Mouse (Mus musculus) stomach, embryonic 14.5 days (tissue): ENCODE results near the gene Resp18. TPM values are rescaled to one million over a fixed set of nuclear protein-coding genes. Genes with fewer than 3 reads are reported as not detected.

Source experiments
- ATAC-seq: fragments of 200-750 bp; cut with Nextera tagmentation; 2 replicates; pipeline ENCODE4 v1.8.0; 2017; ENCODE audit warnings: low read depth, moderate TSS enrichment; ENCODE audit not compliant: insufficient number of reproducible peaks, insufficient read depth, low FRiP score
- H3K27ac ChIP-seq: fragments of 300-500 bp; sonication (generic); 2 replicates; pipeline ENCODE4 v1.5.1; 2014; ENCODE audit warnings: mild to moderate bottlenecking, low read length, moderate library complexity, mixed read lengths
- H3K27me3 ChIP-seq: fragments of 300-500 bp; sonication (generic); 2 replicates; pipeline ENCODE4 v1.6.1; 2014; ENCODE audit warnings: low read length, control low read depth, mixed read lengths; ENCODE audit not compliant: control insufficient read depth, insufficient read depth
- H3K36me3 ChIP-seq: fragments of 300-500 bp; sonication (generic); 2 replicates; pipeline ENCODE4 v1.6.1; 2014; ENCODE audit warnings: mild to moderate bottlenecking, control low read depth, low read length, moderate library complexity, mixed read lengths; ENCODE audit not compliant: control insufficient read depth, insufficient read depth
- H3K4me1 ChIP-seq: fragments of 300-500 bp; sonication (generic); 2 replicates; pipeline ENCODE4 v1.6.1; 2014; ENCODE audit warnings: low read length, control low read depth, mixed read lengths; ENCODE audit not compliant: control insufficient read depth, insufficient read depth
- H3K4me2 ChIP-seq: fragments of 300-500 bp; sonication (generic); replicated peaks from 2 replicates; pipeline ENCODE4 v1.6.1; 2014; ENCODE audit warnings: low read depth, low read length, control low read depth
- H3K4me3 ChIP-seq: fragments of 300-500 bp; sonication (generic); 2 replicates; pipeline ENCODE4 v1.5.1; 2014; ENCODE audit warnings: low read depth, low read length, control low read depth
- H3K9ac ChIP-seq: fragments of 300-500 bp; sonication (generic); replicated peaks from 2 replicates; pipeline ENCODE4 v1.6.1; 2014; ENCODE audit warnings: low read depth, mild to moderate bottlenecking, control low read depth, low read length, moderate library complexity, mixed read lengths
- H3K9me3 ChIP-seq: fragments of 300-500 bp; sonication (generic); 2 replicates; pipeline ENCODE4 v1.6.1; 2016; ENCODE audit warnings: low read depth, low read length, control low read depth; ENCODE audit not compliant: control insufficient read depth
- WGBS: fragments of 180-500 bp; shearing (Covaris S2); extraction: QIAGEN DNeasy Blood & Tissue Kit; methylation state at CpG from one replicate; pipeline ENCODE4 v1.1.7; 2014; 5-methylcytosine and 5-hydroxymethylcytosine counted together
- polyA plus RNA-seq: library from polyadenylated mRNA; unstranded; fragments of >200 nt; fragmentation: Nextera tagmentation; extraction: Ambion mirVana; gene quantifications from 2 replicates; pipeline ENCODE4 v1.2.1, GENCODE M21; 2014

Resp18 gene
- 8.1 and 9.8 TPM in 2 replicates for polyA plus RNA-seq

DNA sequence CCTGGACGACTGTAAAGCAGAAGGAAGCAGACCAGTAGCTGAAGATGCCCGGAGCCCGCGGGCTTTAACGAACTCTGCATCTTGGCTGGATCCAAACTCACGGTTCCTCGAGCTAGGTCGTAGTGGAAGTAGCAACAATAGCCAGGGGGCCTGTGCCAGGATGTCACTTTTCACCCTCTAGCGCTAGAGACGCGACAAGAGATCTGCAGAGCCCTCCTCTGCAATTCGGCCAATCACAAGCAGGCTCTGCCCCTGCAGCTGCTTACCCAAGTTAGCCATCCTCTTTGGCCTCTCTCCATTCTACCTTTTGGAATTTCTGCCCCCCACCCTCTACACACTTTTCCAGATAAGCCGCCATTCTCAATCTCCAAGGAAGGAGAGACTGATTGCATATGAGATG, at the start of gene Resp18:
Gene Resp18, minus strand, starts transcription at position 188 of the 400 bp plus-strand sequence.
- Histone ChIP-seq H3K27ac (no peak within 1 kb of the TSS), H3K9me3 (no peaks in the 10 kb centered on the region), H3K4me3 (no peak within 1 kb of the TSS), H3K36me3 (no peaks in the 10 kb centered on the region), H3K9ac (no peak within 1 kb of the TSS), H3K4me2 (no peak within 1 kb of the TSS), H3K27me3 (0 out of 2 replicates have a peak, but pooled peaks cover 4% of the 10 kb centered on the region), H3K4me1 (no peaks in the 10 kb centered on the region)
- 6% methylated on average over 13 of the region's 13 CpGs for WGBS
- no peak for ATAC-seq

DNA sequence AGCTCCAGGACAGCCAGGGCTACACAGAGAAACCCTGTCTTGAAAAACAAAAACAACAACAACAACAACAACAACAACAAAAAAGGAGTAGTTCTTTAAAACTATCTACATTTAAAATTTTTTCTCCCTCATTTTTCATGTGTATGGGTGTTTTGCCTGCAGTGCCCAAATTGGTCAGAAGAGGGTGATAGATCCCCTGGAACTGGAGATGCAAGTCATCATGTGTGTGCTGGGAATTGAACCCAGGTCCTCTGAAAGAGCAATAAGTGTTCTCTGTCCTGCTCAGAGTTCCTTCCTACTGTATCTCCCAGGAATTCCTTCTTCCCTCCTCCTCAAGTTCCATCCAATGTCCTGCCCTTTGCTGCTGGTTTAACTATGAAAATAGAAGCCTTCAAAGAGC, 49.2 kb upstream of the Resp18 start:
- Histone ChIP-seq H3K27ac (no peak overlapping the region), H3K27me3 (no peaks in the 10 kb centered on the region), H3K4me1 (no peaks in the 10 kb centered on the region), H3K4me3 (no peak overlapping the region), H3K9ac (no peak overlapping the region), H3K4me2 (no peak overlapping the region), H3K9me3 (peaks cover 4% of the 10 kb centered on the region; the same call in 1 of the 2 replicates), H3K36me3 (no peaks in the 10 kb centered on the region)
- ATAC-seq = no peak

DNA sequence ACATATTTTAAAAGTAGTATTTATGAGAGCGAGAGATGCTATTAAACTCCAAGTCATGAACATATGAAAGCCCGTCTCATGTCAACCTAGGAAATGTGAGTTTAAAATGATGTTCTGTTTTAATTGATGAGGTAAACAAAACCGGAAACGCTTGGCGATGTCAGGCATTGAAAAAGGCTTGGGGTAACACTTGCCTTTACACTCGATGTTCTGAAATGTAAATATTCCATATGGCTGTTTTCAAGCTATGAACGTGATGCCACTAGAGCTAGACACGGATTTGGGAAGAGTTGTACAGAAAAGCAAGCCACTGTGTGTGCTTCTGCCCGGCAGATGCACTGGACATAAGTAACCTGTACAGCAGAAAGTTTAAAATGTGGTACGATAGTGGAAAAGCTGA, 41.0 kb upstream of the Resp18 start:
- 73% methylated on average over 10 of the region's 10 CpGs for WGBS
- Histone ChIP-seq H3K4me3 (no peak overlapping the region), H3K36me3 (peaks cover 10% of the 10 kb centered on the region), H3K27me3 (no peaks in the 10 kb centered on the region), H3K9me3 (no peaks in the 10 kb centered on the region), H3K27ac (no peak overlapping the region), H3K4me1 (peaks cover 7% of the 10 kb centered on the region), H3K9ac (no peak overlapping the region), H3K4me2 (no peak overlapping the region)
- ATAC-seq = no peak

DNA sequence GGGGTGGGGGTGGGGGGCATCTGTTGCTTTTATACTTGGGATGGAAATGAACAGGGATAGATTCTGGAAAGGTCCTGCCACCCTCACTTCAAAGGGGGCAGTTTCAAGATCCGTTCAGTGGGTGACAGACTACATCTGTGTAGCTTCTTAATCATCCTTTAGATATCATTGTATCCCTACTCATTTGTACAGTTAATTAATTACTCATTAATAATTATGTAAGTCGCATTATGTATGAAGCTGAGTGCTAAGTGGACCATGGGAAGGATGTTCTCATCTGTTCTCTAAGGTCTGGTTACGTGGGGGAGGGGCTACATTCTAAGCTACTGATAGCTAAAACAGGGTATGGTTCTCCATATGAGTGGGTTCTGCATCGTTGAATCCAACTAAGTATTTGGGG, 40.5 kb upstream of the Resp18 start:
- no peak for ATAC-seq
- 81% methylated on average over 4 of the region's 4 CpGs for WGBS
- no peak overlapping the region for H3K4me3 ChIP-seq

DNA sequence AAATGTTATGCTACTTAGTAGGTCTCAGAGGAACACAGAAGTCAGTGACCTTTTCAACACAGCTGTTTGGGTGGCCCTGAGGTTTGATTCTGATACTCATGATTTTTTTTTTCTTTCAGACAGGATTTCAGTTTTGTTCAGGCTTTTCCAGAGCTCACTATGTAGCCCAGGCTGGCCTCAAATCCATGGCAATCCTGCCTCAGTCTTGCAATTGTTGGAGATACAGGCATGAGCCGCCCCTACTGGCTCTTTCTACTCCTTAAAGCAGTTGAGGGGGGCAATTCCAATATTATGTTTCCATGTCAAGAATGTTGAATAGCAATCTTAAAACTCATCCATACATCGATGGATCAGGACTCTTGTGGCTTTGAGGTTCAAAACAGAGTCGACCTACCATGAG, 40.1 kb upstream of the Resp18 start:
- H3K4me3 ChIP-seq = no peak overlapping the region; the same call in 1 of the 2 replicates
- WGBS = 66% methylated on average over 3 of the region's 3 CpGs

More for the DNA sequence above, 40.5 kb upstream of the Resp18 start:
- no peak overlapping the region for H3K9ac ChIP-seq
- H3K27ac ChIP-seq = no peak overlapping the region
- H3K4me2 ChIP-seq = no peak overlapping the region
- no peaks in the 10 kb centered on the region for H3K9me3 ChIP-seq
- H3K4me1 ChIP-seq = peaks cover 7% of the 10 kb centered on the region
- peaks cover 14% of the 10 kb centered on the region for H3K36me3 ChIP-seq
- H3K27me3 ChIP-seq = no peaks in the 10 kb centered on the region

DNA sequence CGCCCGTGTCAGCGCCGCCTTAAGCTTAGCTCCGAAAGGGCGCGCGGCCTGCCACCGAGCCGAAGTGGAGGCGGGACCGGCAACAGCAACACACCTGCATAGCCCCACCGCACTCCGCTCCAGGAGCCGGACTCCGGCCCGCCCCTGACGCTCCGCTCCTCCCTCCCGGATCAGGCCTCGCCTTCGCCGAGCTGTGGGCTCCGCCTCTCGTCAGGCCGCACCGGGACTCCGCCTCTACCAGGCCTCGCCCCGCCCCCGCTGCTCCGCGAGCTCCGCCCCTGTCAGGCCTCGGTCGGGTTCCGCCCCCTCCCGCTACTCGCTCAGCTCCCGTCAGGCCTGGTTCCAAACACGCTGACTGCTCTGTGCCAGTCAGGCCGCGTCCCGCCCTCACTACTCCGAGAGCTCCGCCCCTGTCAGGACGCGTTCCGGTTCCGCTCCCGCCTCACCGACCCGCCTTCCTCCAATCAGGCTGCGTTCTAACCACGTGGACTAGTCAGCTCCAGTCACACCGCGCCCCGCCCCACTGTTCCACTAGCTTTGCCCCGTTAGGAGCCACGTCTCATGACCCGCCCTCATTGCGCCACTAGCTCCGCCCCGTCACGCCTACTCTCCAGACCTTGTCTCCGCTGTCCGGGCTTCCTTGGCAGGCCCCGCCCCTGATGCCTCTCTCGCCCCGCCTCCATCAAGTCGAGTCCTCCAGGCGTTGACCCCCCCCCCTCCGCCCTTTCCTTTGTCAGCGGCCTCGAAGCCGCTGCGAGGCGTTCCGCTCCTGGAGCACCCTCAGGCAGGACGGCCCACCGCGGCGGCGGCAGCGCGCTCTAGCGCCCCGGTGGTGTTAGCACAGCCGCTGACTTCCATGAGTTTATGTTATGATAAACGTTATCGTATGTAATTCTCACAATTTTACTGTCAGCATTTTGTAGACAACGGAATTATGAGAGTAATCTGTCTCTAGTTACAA, 39.3 kb upstream of the Resp18 start, which contains the start of gene Dnpep:
Gene Dnpep, minus strand, starts transcription at position 750 of the 961 bp plus-strand sequence.
- no peaks in the 10 kb centered on the region for H3K9me3 ChIP-seq
- peak within 1 kb of the TSS; percentile 90 for H3K27ac ChIP-seq
- peak within 1 kb of the TSS; percentile 72 for H3K4me2 ChIP-seq
- H3K9ac ChIP-seq = peak within 1 kb of the TSS; percentile 64
- ATAC-seq = peak; percentile 97
- peaks cover 7% of the 10 kb centered on the region for H3K4me1 ChIP-seq
- under 1% methylated on average over 90 of the region's 92 CpGs for WGBS
- peaks cover 26% of the 10 kb centered on the region for H3K36me3 ChIP-seq
- peak within 1 kb of the TSS; percentile 67 for H3K4me3 ChIP-seq
- no peaks in the 10 kb centered on the region for H3K27me3 ChIP-seq

More for the DNA sequence above, 40.1 kb upstream of the Resp18 start:
- Histone ChIP-seq H3K4me2 (peak overlapping the region; percentile 31), H3K27ac (0 out of 2 replicates have a peak overlapping the region, but pooled peaks have one; percentile 28), H3K4me1 (peaks cover 7% of the 10 kb centered on the region), H3K9ac (no peak overlapping the region), H3K36me3 (peaks cover 19% of the 10 kb centered on the region), H3K27me3 (no peaks in the 10 kb centered on the region), H3K9me3 (no peaks in the 10 kb centered on the region)
- ATAC-seq = no peak

DNA sequence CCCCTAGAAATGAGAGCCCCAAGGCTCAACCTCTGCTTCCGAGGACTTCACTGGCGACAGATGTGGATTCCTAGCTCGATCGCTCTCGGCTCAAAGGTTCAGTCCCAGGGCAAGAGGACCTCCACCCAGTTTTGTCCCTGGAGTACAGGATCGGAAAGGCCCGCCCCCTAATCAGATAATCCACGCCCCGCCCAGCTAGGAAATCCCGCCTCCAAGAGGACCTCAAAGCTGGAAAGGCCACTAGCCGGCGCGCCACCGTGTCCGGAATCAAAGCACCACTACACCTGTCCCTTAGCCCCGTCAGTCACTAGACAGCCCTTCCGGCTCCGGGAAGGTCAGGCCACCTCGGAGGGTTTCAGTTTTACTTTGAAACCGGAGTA, 38.6 kb upstream of the Resp18 start:
- H3K27ac ChIP-seq = peak overlapping the region; percentile 90

DNA sequence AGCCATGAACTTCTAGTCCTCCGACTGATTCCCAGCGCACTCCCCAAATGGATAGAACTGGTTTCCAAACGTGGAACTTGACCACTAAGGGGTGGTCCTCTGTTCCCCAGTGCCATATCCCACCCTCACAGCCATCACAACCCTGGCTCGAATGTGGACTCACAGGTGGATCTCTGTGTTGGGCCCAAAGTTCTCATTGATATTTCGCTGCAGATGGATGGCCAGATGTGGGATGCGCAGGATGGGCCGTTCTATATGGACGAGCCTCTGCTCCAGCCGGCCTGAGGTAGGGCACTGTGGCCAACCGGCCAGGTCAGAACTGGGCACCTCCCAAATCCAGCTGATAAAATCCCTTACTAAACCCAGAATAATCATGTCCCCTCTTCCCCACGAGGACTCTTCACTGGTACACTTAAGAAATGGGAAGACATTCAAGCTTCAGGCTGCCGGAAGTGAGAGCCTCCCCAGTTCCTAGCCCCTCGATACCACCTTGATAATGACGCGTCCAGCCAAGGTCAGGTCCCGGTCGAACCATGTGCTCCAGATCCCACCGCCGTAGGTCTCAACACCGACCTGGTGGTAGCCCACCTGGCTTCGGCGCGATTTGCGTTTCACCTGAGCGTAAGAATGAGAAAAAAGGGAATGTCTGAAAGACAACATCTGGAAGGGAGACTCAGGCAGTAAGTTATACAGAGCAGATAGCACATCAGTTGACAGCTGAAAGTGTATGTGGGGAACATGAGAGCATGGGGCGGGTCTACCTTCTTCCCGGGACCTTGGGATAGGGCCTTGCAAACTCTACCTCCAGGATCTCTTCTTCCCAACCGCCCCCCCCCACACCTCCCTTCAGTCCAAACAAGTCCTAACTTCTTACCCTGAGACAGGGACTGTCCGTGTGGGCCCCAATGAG, 37.5 kb upstream of the Resp18 start:
- WGBS = 80% methylated on average over 29 of the region's 29 CpGs
- ATAC-seq = no peak
- no peaks in the 10 kb centered on the region for H3K27me3 ChIP-seq
- peaks cover 7% of the 10 kb centered on the region for H3K4me1 ChIP-seq
- no peaks in the 10 kb centered on the region for H3K9me3 ChIP-seq
- peak overlapping the region; percentile 64; the same call in 1 of the 2 replicates for H3K9ac ChIP-seq
- peak overlapping the region; percentile 72 for H3K4me2 ChIP-seq
- H3K4me3 ChIP-seq = peak overlapping the region; percentile 67
- peaks cover 44% of the 10 kb centered on the region for H3K36me3 ChIP-seq
- peak overlapping the region; percentile 90; the same call in 1 of the 2 replicates for H3K27ac ChIP-seq

More for the DNA sequence above, 38.6 kb upstream of the Resp18 start:
- peaks cover 7% of the 10 kb centered on the region for H3K4me1 ChIP-seq
- 0% methylated on average over 20 of the region's 20 CpGs for WGBS
- peak overlapping the region; percentile 64 for H3K9ac ChIP-seq
- H3K4me3 ChIP-seq = peak overlapping the region; percentile 67
- peak overlapping the region; percentile 72 for H3K4me2 ChIP-seq
- ATAC-seq = peak; percentile 31
- no peaks in the 10 kb centered on the region for H3K27me3 ChIP-seq
- peaks cover 33% of the 10 kb centered on the region for H3K36me3 ChIP-seq
- H3K9me3 ChIP-seq = no peaks in the 10 kb centered on the region
